Mouse (Mus musculus) spleen, adult 2 months (tissue): ENCODE measurements around the gene Flrt2.

ENCODE experiments used
- CTCF ChIP-seq: fragments of 200-500 bp; IDR thresholded peaks from 2 replicates; pipeline ENCODE4 v1.5.1; 2011; ENCODE audit warnings: mild to moderate bottlenecking, inconsistent platforms; ENCODE audit not compliant: insufficient read depth, insufficient read length, insufficient replicate concordance; ENCODE audit errors: extremely low read depth
- POLR2A ChIP-seq: fragments of 200-500 bp; IDR thresholded peaks from 2 replicates; pipeline ENCODE4 v1.6.1; 2011; ENCODE audit warnings: low read depth, low read length, inconsistent platforms

- TF ChIP-seq POLR2A = no peak
- TF ChIP-seq CTCF = no peak
These were observed 45.5 kb downstream of the Flrt2 start for GRCm38 (mm10) chr12:95737571-95737970.
